Comparison of ENCODE assay signal across 10 mouse cellular contexts in the genomic region with DNA sequence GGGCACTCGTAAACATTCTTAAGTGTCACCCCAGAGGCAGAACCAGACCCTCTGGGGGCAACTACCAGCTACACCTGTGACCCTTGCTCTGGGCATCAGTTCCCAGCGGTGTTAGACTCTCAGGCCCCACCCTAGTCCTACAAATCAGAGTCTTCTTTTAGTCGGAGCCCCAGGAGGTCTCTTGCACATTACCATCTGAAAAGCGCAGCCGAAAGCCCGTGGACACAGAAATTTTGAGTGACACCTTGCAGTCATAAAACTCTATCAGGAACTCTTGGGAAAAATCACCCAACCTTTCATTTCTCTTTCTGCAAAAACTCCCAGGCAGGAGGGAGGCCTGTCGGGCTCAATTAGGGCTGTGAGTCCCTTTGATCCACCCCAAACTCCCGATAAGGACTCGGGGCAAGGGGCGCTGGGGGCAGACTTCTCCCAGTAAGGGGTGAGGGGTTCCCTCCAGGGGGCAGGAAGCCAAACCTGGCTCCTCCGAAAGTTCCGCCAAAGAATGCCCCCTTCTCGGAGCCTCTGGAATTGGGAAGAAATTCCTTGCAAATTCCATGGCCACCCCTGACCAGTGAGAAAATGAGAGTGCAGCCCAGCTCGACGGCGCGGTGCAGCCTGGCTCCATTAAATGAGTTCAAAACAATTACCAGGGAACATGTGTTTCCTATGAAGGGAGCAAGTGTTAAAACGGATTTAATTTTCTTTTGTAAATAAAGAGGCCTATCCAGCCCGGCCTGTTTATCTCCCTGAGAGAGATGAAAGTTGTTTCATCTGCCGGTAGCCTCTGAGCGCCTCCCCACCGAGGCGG.
DNase-seq lines count a peak whose midpoint lies in the region; ATAC-seq and TF ChIP-seq lines count a peak whose summit lies in the region.
"Had no signal": no experiment of that assay in that cellular context is flagged by ENCODE, and none has a peak within 500 bp of the region (broad histone marks: within the 10 kb centered on the region; RNA-seq: fewer than 3 reads in every experiment).

No protein-coding gene starts in this region.

- no peaks in the 10 kb centered on the region for H3K9me3 ChIP-seq in hindbrain, embryonic 11.5 days (ENCODE audit: control insufficient read depth, low read length)
- H3K9me3 ChIP-seq in hindbrain, embryonic 14.5 days (ENCODE audit: control insufficient read depth, low read length): no peaks in the 10 kb centered on the region
- H3K9me3 ChIP-seq in ES-E14 (ENCODE audit: control insufficient read depth, insufficient read depth, low read depth, low read length): no peaks in the 10 kb centered on the region
- H3K9me3 ChIP-seq in limb, embryonic 13.5 days: no peaks in the 10 kb centered on the region

- no peak for TF ChIP-seq POLR2A in brain, embryonic 14.5 days (IDR thresholded peaks at IDR 0.05; ENCODE audit: borderline replicate concordance, extremely low read depth, insufficient read depth, insufficient read length, poor library complexity, severe bottlenecking)

- H3K27me3 ChIP-seq in hindbrain, embryonic 11.5 days (ENCODE audit: control insufficient read depth, insufficient read depth, low read length): peaks cover 20% of the 10 kb centered on the region
- H3K27me3 ChIP-seq in hindbrain, embryonic 14.5 days (ENCODE audit: control insufficient read depth, insufficient read depth, low read length): peaks cover 45% of the 10 kb centered on the region
- peaks cover 50% of the 10 kb centered on the region for H3K27me3 ChIP-seq in limb, embryonic 13.5 days

- in situ Hi-C loops in ES-E14 (cut with MboI; ENCODE audit: low sequenced_read_pairs in 2 of 2, unreplicated experiment in 2 of 2): no loop called here

- DNase-seq in hindbrain, embryonic 11.5 days (ENCODE audit: low spot score): peak; percentile 47
- DNase-seq in hindbrain, embryonic 14.5 days (ENCODE audit: low spot score): no peak
- DNase-seq in ES-E14 (ENCODE audit: low read depth, low spot score): peak; percentile 56
- peak; percentile 33 for DNase-seq in brain, embryonic 14.5 days (ENCODE audit: low read depth)
- no peak for DNase-seq in cerebellum, postnatal 4 days (ENCODE audit: low spot score in 2 of 2)
- DNase-seq in adrenal gland, postnatal 4 days (ENCODE audit: low spot score in 2 of 2): no peak
- DNase-seq: adrenal gland, postnatal 14 days; cerebellum, adult 9-11 months; kidney, adult 8-10 months had no signal

- no peak for TF ChIP-seq CTCF in brain, embryonic 14.5 days (IDR thresholded peaks at IDR 0.05; ENCODE audit: borderline replicate concordance, extremely low read depth, insufficient read depth, insufficient read length)

- H3K4me3 ChIP-seq in hindbrain, embryonic 11.5 days (ENCODE audit: low read depth, low read length): no peak overlapping the region
- H3K4me3 ChIP-seq in hindbrain, embryonic 14.5 days (replicated peaks; ENCODE audit: low read length): no peak overlapping the region
- H3K4me3 ChIP-seq in ES-E14 (ENCODE audit: insufficient read depth in 1 of 2, low read depth in 1 of 2, low read length in 2 of 2, poor library complexity in 1 of 2, severe bottlenecking in 1 of 2): no peak overlapping the region
- H3K4me3 ChIP-seq in limb, embryonic 13.5 days: peak overlapping the region; percentile 17

- H3K27ac ChIP-seq in hindbrain, embryonic 11.5 days (ENCODE audit: low read depth, low read length): no peak overlapping the region
- no peak overlapping the region for H3K27ac ChIP-seq in hindbrain, embryonic 14.5 days
- H3K27ac ChIP-seq in ES-E14 (ENCODE audit: insufficient read depth, low read depth, low read length, poor library complexity, severe bottlenecking): no peak overlapping the region
- peak overlapping the region; percentile 70 for H3K27ac ChIP-seq in limb, embryonic 13.5 days

- no peaks in the 10 kb centered on the region for H3K4me1 ChIP-seq in hindbrain, embryonic 11.5 days (replicated peaks; ENCODE audit: control insufficient read depth, insufficient read depth, low read length)
- H3K4me1 ChIP-seq in hindbrain, embryonic 14.5 days (replicated peaks; ENCODE audit: control insufficient read depth, insufficient read depth, low read length): 0 out of 2 replicates have a peak, but pooled peaks cover 3% of the 10 kb centered on the region
- peaks cover 0 to 5% of the 10 kb centered on the region in 2 experiments; a peak in 2 of 4 replicates for H3K4me1 ChIP-seq in ES-E14 (ENCODE audit: control insufficient read depth in 2 of 2, insufficient read depth in 2 of 2, low read length in 2 of 2, poor library complexity in 1 of 2)
- peaks cover 57% of the 10 kb centered on the region for H3K4me1 ChIP-seq in limb, embryonic 13.5 days

- H3K36me3 ChIP-seq in hindbrain, embryonic 11.5 days (ENCODE audit: control insufficient read depth, insufficient read depth, low read length): no peaks in the 10 kb centered on the region
- H3K36me3 ChIP-seq in hindbrain, embryonic 14.5 days (replicated peaks; ENCODE audit: control insufficient read depth, insufficient read depth): no peaks in the 10 kb centered on the region
- H3K36me3 ChIP-seq in ES-E14 (ENCODE audit: control insufficient read depth, insufficient read depth, low read length, poor library complexity, severe bottlenecking): no peaks in the 10 kb centered on the region
- no peaks in the 10 kb centered on the region for H3K36me3 ChIP-seq in limb, embryonic 13.5 days

- ATAC-seq in hindbrain, embryonic 11.5 days (ENCODE audit: low FRiP score): no peak
- no peak for ATAC-seq in hindbrain, embryonic 14.5 days (ENCODE audit: low FRiP score)
- ATAC-seq in limb, embryonic 13.5 days (ENCODE audit: low FRiP score, low read depth): peak; percentile 64; the same call in 1 of the 2 replicates

- no peak overlapping the region for H3K9ac ChIP-seq in hindbrain, embryonic 11.5 days (ENCODE audit: low read depth, low read length)
- no peak overlapping the region for H3K9ac ChIP-seq in hindbrain, embryonic 14.5 days
- no peak overlapping the region for H3K9ac ChIP-seq in ES-E14 (ENCODE audit: insufficient read depth, low read depth, low read length, poor library complexity, severe bottlenecking)
- H3K9ac ChIP-seq in limb, embryonic 13.5 days: no peak overlapping the region

- WGBS in hindbrain, embryonic 11.5 days: 7% methylated on average over 23 of the region's 23 CpGs
- WGBS in hindbrain, embryonic 14.5 days: 6% methylated on average over 23 of the region's 23 CpGs
- 4% methylated on average over 23 of the region's 23 CpGs for WGBS in limb, embryonic 13.5 days

- no peak overlapping the region for H3K4me2 ChIP-seq in hindbrain, embryonic 11.5 days (replicated peaks; ENCODE audit: low read depth, low read length)
- H3K4me2 ChIP-seq in hindbrain, embryonic 14.5 days (replicated peaks): no peak overlapping the region
- H3K4me2 ChIP-seq in limb, embryonic 13.5 days (replicated peaks): peak overlapping the region; percentile 49

TF ChIP-seq in ES-E14, 5 proteins besides CTCF, POLR2A, EP300 and RAD21:
- TF ChIP-seq CHD2 (IDR thresholded peaks at IDR 0.05; ENCODE audit: low read depth, low read length) (no peak), MAFK (IDR thresholded peaks at IDR 0.05; ENCODE audit: insufficient read depth, low read depth, low read length) (no peak), HCFC1 (IDR thresholded peaks at IDR 0.05; ENCODE audit: borderline replicate concordance, insufficient read depth, low read length) (no peak), ZNF384 (IDR thresholded peaks at IDR 0.05; ENCODE audit: low read depth, low read length) (no peak), ZC3H11A (IDR thresholded peaks at IDR 0.05; ENCODE audit: borderline replicate concordance, low read depth, low read length) (no peak)

Comparison
In these comparisons a context has a peak if more than half of its experiments do, and no peak if none do; other contexts are left out.
1. DNase-seq: peak in hindbrain, embryonic 11.5 days (single experiment), ES-E14 (single experiment) and brain, embryonic 14.5 days (single experiment); none in hindbrain, embryonic 14.5 days (single experiment), cerebellum, postnatal 4 days (0 of 2) and adrenal gland, postnatal 4 days (0 of 2).